Mouse (Mus musculus) 416B (cell line): ENCODE results near the gene Gm3045.

ENCODE experiments used
- DNase-seq: peaks from one replicate; pipeline ENCODE4 v3.0.0; 2011; ENCODE audit warnings: low read depth

Gene Gm3045

DNA sequence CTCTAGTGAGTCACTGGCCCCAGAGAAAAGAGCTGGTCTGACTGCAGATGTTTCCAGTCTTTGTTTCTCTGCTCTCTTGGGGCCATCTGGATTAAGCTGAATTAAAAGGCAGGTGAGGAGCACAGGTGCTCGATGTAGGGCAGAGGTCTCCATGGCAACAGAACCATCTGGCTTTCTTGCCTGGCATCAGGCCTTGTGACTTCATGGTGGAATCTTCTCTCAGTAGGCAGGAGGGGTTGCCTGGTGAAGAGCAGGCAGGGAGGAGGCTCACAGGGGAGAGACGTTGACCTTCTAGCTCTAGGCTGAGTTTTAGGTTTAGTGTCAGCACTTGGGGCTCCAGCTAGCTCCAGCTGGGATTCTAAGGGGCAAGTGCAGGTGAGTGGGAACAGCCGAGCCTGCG lies at the start of gene Gm3045:
TSS of gene Gm3045 (plus strand) at position 230 of the 400 bp plus-strand sequence.
- DNase-seq = no peak

DNA sequence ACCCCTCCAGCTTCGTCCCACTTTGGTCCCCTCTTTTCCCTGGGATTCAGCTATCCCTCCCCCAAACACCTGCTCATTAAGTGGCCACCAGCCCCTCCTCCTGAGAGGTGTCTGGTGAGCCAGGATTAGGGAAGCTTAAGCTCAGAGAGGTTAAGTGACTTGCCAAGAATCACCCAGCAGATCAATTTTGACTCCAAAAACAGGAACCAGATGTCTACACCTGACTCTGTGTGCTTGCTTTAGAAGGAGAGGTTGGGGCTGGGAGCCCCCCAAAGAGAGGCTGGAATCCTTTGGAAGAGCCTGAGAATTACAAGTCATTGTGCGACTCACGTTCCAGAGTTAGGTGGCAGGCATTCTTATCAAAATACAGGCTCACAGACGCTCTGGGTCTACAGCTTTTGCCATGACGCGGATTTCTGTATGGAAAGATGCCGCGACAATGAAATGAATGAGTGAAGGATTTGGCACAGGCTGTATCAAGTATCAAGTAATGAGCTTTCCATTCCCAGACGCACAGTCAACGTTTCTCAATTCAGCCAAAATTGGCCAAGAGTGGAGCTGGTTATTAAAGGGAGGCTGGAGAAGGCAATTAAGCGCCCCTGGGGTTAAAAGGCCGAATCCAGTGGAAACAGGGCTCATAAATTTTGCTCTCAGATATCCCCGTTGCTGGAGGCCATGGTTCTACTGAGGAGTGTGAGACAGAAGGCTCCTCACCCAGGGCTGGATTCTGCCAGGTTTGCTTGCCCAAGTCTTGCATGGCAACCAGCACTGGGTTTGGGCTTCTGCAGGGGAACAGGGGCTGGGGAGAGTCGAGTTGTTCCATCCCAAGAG lies 45.3 kb upstream of the Gm3045 start:
- DNase-seq = no peak

DNA sequence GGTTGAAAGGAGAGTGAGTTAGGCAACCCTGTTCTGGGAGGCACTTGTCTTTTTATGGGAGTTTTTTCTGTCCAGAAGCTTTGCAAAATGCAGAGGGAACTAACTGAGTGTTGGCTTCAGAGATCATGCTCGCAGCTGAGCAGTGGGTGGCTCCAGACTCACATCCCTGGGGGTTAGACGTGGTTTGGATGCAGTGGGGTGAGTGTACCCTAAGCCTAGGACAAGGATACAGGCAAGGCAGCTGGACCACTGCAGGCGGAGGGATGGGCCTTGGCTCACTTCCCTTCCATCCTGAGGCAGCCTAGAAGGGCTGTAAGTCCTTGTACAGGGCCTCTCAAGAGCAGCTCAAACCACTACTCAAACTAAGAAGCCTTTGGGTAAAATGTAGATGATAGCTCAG lies 43.0 kb upstream of the Gm3045 start:
- no peak for DNase-seq

DNA sequence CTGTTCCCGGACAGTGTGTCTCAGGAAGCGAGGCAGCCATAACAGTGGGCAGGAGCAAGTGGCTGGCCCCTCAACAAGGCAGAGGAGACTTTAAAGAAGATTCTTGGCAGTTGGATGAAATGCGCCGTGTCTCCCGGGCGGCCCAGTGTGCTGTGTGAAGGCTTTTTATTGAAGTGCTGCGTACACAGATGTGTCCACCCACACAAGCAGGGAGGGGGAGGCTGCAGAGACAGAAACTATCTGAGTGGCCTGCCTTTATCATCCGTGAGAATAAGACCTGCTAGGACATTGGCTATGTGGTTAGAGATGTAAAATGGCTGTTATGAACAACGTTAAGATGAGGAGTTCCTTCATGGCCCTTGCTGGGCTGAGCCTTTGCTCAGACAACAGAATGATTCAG lies 40.0 kb upstream of the Gm3045 start:
- DNase-seq = no peak

DNA sequence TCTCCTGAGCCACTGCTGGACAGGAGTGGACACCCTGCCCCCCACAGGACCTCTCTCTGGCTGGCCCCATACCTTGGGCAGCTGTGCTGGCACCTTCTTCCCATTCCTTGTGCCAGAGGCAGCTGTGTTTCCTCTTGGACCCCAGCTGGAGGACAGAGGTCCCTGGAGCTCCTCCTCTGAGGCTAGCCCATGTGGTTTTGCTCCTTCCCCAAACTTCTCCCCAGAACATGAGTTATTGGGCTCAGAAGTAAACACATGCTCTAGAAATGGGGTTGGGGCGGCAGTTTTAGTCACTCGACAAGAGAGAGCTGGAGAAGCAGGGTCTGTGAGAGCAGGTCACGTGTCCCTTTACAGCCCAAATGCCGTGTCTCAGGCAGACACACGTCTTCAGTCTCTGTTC lies 39.0 kb upstream of the Gm3045 start:
- no peak for DNase-seq

DNA sequence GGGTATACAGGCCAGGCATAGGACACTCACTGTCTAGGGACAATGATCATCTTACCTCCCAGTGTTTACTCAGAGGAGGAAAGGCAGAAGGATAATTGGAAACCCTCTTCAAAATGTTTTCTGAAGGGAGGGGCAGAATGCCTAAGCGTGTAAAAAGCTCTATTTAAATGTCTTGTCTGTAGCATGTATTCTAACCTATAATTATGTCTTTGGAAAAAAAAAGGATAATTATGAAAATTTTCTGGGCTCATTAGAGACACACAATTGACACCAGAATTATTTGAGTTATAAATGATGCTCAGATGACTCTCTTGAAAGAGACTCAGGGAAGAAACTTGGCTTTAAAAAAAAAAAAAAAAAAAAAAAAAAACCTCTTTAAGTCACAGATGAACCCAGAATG lies 38.4 kb upstream of the Gm3045 start:
- DNase-seq = no peak

DNA sequence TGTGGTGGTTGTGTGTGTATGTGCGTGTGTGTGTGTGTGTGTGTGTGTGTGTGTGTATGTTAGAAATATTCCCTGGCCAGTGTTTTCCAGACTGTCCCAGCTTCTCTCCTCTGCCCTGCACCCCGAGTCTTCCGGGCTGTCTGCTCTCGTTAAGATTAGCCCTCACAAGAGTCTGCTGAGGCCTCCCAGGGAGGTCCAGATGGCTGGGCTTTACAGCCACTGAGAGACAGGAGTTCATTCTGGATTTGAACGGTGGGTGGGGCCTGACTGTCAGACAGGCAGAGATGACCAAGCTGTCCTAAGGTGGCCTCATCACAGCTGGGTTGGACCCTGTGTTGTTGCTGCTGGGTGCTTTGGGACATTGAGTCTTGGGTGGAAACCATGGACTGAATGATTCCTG lies 28.8 kb upstream of the Gm3045 start:
- DNase-seq = no peak

DNA sequence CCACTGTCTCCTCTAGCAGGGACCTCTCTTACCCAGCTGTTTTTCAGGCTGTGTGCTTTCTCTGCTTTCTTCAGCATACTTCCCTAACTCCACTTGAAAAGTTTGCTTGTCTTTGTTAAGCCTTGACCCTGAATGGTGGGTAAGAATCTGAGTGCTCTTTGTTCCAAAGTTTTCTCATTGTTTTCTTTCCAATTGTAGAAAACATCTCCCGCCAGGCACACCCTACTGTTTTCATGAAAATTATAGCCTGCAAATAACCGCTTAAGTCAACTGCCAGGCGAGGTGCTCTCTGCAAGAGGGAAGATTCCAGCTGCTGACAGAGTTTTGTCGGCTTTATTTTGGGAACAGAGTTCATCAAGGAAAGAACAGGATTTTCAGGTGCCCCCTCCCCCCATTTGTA lies 25.2 kb upstream of the Gm3045 start:
- DNase-seq = no peak

DNA sequence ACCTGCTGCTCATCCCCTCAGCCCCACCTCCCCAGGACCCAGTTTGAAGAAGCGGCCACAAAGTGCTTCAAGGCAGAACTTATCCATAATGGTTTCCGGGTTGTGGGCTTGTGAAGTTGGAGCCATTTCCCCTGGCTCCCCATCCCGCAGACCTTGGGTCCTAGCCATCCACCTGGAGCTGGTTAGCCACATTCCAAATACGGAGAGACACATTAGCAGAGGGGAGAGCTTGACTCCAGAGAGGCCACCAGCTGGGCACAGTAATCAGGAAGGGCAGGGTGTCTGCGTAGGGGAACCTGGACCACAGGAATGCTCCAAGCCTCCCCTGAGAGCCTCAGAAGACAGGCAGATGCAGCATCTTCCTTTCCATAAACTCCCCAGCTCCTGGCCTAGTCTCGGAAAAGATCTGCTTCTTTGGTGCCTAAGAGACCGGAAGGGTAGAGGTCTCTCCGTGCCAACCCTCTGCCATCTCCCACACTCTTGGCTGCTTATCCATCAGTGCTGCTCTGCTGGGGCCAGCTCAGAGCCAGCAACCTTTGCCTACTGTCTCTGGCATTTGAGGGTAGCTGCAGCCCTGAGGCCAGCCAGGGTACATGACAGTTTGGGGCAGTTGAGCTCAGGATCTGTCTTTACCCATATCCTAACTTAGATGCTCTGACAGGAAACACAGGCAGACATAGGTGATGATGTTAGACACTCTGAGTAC lies 22.9 kb upstream of the Gm3045 start:
- DNase-seq = no peak

DNA sequence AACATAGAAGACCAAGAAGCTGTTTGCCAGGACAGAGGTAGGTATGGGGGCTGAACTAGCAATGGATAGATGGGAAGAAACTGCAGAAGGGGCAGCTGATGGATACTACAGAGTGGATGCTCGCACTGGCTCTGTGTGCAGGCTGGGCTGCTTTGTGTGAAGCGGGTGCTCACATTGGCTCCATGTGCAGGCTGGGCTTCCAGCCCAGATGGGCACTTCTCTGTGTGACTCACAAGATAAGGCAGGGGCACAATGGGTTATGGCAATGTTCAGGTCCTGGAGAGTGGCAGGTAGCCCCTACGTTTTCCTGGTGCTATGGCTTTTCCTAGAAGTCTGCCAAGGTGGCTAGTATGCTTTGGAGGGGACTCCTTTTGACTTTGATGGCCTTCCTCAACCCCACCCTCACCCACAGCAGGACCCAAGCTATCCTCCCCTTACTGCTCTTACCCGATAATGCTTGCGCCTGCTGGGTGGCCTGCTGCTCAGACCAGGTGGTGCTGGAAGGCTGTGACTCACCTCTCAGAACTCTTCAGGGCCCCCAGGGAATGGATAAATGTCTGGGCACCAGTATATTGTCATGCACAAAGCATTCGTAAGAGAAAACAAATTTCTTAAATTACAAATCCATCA lies 21.8 kb upstream of the Gm3045 start:
- DNase-seq = no peak

DNA sequence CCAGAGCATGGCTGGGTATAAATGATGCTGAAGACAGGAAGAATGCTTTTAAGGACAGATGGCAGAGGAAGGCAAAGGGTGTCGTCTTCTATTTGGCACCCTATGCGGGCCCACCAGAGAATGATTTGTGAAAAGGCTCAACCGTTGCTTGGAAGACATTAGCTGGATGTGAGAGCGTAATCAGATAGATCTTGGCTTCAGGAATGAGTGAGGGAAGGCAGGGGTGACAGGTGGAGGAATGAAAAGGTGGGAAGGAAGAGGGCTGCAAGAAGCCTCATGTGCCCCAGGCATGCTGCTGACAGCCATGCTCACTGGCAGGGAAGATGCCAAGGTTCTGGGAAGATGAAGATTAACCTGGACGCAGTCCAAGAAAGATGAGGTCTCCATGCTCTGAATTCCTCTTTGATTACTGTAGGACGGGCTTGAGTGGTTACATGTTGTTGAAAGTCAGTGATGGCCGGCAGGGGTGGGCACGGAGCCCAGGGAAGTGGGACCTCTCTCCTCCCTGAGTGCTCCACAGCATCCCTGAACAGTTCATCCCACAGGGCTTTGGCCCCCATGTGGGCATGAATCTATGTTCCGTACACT lies 14.0 kb upstream of the Gm3045 start:
- DNase-seq = no peak

DNA sequence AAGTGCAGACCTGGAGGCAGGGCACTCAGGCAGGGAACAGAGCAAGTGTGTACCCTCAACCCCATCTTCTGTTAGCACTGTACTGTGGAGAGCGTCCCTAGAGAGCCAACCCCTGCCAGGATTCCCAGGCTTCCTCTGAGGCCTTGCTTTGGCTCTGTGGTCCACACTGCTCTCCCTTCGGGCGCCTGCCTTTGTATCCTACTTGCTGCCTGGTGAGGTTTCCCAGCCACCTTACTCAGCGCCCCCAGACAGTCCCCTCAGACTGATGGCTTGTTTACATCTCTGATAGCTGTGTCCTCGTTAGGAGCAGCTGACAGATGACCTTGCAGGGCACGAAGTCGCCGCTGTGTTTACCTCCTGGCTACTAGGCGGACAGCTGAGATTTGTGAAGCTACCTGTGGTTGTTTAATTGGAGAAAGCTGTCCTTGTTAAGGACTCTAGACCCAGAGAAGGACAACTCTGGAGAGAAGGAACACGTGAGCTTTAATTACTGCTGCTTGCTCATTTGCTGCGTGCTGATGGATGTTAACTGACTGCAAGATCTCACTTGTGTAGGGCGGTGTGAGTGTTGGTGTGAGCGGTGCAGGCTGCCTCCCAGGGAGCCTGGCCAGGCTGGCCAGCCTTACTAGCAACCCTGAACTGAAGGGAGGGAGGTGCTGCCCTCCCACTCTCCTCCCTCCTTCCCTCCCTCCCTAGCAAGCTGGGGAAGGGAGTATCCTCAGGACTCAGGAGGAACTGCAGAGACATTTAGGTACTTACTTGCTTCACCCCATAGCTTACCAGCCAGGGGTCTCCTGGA lies 7.5 kb upstream of the Gm3045 start:
- no peak for DNase-seq

DNA sequence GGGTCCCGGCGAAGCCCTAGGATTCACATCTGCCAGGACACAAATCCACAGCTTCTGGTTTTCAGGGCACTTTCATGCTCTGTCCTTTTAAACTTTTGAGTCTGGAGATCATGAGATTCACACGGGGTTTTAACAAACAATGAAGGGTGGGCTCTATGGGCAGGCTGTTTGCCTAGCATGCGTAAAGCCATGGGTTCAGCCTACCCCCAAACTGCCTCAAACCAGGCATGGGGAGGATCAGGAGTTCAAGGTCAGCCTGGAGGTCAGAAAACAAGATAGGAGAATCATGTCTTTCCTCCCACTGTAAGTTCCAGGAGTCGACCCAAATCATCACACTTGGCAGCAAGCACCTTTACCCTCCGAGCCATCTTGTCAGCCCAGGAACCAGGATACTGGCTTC lies 6.9 kb upstream of the Gm3045 start:
- no peak for DNase-seq

DNA sequence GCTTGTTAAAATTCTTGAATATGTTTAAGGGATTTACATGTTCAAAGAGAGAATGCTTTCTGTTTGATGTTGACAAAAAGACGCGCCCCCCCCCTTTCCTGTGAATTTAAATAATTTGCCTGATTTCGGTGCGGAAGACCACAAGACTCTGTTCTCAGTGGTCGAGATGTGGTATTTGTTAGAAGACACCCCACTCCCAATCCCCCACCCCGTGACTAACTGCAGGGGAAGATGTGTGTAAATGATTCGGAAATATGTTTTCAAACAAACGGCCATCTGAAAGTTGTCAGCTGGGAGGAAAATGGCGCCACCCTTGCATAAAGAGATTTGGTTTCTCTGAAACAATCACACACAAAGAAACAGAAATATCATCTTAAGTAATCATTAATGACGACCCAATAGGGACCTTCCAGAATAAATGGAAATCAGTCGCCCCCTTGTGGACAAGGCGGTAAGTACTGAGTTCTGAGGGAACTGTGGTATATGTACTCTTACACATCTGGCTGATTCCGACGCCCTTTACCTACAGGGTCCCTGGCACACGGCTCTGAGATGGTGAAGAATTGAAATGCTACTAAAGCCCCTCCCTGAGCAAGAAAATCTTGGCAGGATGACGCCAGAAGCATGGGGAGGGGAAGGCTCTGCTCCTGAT lies 4.2 kb upstream of the Gm3045 start:
- peak; percentile 79 for DNase-seq

DNA sequence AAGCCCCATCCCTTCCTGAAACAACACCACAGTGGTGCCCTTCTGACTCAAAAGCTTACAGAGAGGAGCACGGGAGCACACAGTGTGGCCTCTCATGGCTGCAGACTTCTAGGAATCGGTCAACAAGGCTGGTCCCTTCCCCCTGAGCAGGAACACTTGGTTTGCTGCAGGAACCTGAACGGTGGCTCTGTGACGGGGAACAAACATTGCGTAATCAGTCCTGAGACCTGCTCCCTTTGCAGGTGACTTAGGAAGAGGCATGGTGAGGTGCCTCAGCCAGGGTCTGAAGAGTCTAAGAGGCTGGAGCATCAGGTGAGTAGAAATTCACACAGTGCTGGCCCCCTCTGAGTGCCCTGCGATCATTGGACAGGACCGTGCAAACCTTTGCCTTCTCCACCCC lies 463 bp upstream of the Gm3045 start:
- DNase-seq = peak; percentile 11

DNA sequence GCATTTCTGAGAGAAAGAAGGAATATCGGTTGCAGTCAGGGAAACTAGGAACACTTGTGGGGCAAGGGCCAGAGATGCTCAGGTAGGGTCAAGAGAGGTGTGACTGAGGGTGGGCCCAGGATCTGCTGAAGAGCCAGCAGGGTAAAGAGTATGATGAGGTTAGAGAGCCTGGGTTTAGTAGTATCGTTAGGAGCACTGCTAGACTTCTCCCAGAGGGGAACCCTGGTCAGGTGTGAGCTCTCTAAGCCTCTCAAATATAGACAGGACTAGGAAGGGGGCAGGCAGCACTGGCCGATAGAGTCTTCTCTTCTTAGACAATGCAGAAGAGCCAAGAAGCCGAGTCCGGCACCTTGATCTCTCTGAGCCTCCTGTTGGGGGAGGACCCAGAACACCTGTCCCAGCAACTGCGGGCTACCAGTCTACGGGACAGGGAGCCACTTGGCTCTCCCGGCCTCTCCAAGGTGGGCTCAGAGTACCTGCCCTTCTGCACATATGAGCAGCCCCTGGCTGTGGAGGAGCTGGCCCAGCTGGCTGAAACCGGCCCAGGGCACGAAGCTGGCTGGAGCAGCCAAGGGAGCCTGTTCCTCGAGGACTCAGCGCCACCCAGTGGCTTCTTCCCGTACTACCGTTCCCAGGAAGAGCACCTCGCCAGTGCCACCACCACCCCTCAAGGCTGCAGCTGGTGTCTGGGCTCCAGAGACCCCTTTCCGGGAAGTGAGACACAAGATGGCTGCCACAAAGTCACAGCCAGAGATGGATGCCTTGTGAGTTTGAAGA lies 2.5 kb downstream of the Gm3045 start:
- peak; percentile 52 for DNase-seq

DNA sequence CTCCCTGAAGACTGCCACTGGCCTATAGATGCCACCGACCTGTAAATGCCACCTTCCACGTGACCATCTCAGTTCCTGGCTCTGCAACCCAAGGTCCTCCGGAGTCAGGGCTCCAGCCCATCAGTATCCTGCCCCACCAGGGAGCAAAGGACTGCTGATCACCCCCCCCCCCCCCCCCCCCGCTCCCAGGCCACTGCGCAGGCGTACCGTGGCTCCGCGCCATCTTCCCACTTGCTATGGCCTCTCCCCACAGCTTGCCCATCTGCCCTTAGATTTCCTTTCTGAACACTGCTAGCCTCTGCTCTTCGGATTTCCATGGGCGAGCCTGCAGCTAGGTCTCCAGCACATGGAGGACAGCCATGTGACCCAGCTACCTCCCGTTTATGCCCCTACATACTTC lies 6.1 kb downstream of the Gm3045 start:
- no peak for DNase-seq

DNA sequence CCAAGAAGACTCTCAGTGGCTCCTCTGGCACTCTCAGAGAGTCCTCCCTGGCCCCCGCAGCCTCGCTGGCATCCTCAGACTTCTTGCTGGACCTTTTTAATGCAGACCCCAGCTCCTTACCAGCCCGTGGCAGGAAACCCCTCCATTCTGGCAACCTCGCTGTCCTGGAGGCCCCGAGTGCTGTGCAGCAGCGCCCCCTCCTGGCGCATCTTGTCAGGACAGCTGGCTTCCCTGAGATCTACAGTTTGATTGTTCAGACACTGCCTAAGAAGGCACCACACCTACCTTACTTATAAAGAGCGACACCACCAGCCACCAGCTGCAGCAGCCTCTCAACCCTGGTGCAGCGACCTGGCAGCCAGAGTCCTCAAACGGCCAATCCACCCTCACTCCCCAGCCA lies 7.1 kb downstream of the Gm3045 start:
- DNase-seq = peak; percentile 55

DNA sequence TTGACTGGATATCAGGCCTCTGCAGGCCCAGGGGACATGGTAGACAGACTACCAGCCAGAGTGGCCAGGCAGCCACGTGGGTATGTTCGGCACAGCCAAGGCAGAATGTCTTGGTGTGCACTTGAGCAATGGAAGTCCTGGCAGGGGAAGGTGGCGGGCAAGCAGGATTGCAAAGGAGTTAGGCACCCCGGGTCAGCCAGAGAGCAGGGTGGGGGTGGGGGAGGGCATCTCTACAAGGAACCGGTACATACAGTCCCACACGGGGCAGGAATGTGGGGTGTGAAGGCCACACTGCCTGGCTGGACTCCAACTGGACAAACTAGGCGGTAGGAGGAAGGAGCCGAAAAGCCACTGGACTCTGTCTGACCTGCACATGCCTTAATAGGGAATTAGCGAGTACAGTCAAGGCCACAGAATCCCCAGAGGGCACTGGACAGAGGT lies 7.9 kb downstream of the Gm3045 start:
- DNase-seq = no peak

DNA sequence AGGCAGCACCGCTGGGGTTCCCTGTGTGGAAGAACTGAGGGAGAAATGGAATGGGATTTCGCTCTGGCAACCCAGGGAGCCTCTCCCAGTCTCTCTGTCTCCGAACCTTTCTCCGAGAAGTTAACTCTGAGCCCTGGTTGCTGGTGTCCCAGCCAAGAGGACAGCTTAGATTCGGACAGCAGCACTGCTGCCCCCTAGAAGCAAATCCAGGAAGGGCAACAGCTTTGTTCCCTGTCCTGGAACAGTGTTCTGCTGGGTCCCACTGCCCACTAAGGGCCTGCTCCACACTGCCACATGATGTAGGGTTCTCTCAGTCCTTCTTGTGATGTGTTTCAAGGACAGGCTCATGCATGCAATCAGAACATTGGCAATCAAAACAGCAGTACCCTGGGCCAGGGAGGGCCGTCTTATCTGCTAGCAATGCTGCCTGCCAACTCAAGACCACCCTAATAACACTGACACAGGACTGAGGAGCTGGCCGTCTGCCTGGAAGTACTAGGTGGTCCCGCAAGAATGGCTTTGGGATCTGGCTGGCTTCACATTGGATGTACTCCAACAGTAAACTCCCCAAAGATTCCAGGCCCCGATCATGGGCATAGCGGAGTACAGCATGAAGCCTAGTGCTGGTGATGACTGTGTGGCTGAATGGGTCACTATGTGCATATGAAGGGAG lies 9.4 kb downstream of the Gm3045 start:
- no peak for DNase-seq
